In the genomic region with DNA sequence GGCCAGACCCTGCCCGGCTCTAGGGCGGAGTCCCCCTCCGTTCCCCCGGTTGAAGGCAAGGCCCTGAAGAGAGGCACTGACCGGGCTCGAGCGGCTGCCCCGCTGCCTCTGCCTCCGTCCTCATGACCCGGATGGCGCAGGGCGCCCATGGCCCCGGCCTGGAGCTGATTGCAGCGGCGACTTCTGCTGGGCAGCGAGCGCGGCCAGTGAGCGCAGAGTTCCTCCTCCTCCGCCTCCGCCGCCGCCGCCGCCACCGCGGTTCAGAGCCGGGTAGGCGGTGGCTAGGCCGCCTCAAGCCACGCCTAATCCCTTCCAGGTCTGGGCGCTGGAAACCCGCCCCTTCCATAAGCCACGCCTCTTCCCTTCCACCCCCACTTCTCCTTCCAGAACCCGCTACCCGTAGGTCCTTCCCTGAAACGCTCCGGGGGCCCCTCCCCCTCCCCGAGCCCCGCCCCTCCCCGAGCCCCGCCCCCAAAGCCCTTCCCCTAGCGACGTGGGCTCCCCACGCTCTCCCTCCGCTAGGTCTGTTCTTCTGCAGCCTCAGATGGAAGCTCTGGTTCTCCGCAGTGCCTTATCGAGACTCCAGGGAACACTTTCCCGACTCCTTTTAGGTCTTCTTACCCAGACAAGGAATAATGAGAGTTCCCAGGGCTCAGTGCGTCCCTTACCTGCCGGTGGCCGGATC, we compare ENCODE assay signal across 8 mouse cellular contexts. TPM values are rescaled to one million over a fixed set of nuclear protein-coding genes. Genes with fewer than 3 reads are reported as not detected.
DNase-seq lines count a peak whose midpoint lies in the region; ATAC-seq and TF ChIP-seq lines count a peak whose summit lies in the region.

Gene Snrpd3, plus strand, starts transcription at position 479 of the 685 bp plus-strand sequence.

- H3K4me1 ChIP-seq in bone marrow macrophage, adult 2 months (ENCODE audit: control insufficient read depth, insufficient read depth, low read length), result peaks cover 46% of the 10 kb centered on the region
- H3K4me1 ChIP-seq in embryonic fibroblast, embryonic 13.5 days (ENCODE audit: control insufficient read depth, insufficient read depth, low read length), result peaks cover 8% of the 10 kb centered on the region
- peaks cover 42% of the 10 kb centered on the region for H3K4me1 ChIP-seq in heart, embryonic 10.5 days
- peaks cover 49% of the 10 kb centered on the region for H3K4me1 ChIP-seq in kidney, embryonic 15.5 days

- peaks cover 36% of the 10 kb centered on the region for H3K36me3 ChIP-seq in heart, embryonic 10.5 days
- H3K36me3 ChIP-seq in kidney, embryonic 15.5 days, result peaks cover 31% of the 10 kb centered on the region

- TF ChIP-seq POLR2A in bone marrow macrophage, adult 2 months (IDR thresholded peaks at IDR 0.05; ENCODE audit: borderline replicate concordance, low read depth, low read length), result no peak
- peak; percentile 81 for TF ChIP-seq POLR2A in embryonic fibroblast, embryonic 13.5 days (IDR thresholded peaks at IDR 0.05; ENCODE audit: low read depth, low read length)

- H3K9me3 ChIP-seq in heart, embryonic 10.5 days, result no peaks in the 10 kb centered on the region
- no peaks in the 10 kb centered on the region for H3K9me3 ChIP-seq in kidney, embryonic 15.5 days (replicated peaks)

- H3K27ac ChIP-seq in bone marrow macrophage, adult 2 months (ENCODE audit: insufficient read depth, low read depth, low read length), result peak within 1 kb of the TSS; percentile 97
- H3K27ac ChIP-seq in embryonic fibroblast, embryonic 13.5 days (ENCODE audit: insufficient read depth, low read length), result peak within 1 kb of the TSS; percentile 97
- H3K27ac ChIP-seq in heart, embryonic 10.5 days, result peak within 1 kb of the TSS; percentile 97
- H3K27ac ChIP-seq in kidney, embryonic 15.5 days, result peak within 1 kb of the TSS; percentile 100

- H3K4me3 ChIP-seq in bone marrow macrophage, adult 2 months (ENCODE audit: insufficient read depth, low read length), result peak within 1 kb of the TSS; percentile 78
- H3K4me3 ChIP-seq in embryonic fibroblast, embryonic 13.5 days (ENCODE audit: insufficient read depth, low read length), result peak within 1 kb of the TSS; percentile 90
- peak within 1 kb of the TSS; percentile 94 for H3K4me3 ChIP-seq in heart, embryonic 10.5 days
- peak within 1 kb of the TSS; percentile 79 for H3K4me3 ChIP-seq in kidney, embryonic 15.5 days (replicated peaks)

- peak; percentile 95 for ATAC-seq in kidney, embryonic 15.5 days (replicated peaks; ENCODE audit: low FRiP score)
- ATAC-seq in monocyte, adult 5-6 weeks (replicated peaks; ENCODE audit: insufficient number of reproducible peaks, low FRiP score, low TSS enrichment, poor library complexity, severe bottlenecking), result peak; percentile 83

- TF ChIP-seq CTCF in bone marrow macrophage, adult 2 months (IDR thresholded peaks at IDR 0.05; ENCODE audit: low read depth, low read length), result no peak
- TF ChIP-seq CTCF in embryonic fibroblast, embryonic 13.5 days (IDR thresholded peaks at IDR 0.05; ENCODE audit: borderline replicate concordance, insufficient read depth, low read length), result no peak

- 1% methylated on average over 43 of the region's 52 CpGs for WGBS in heart, embryonic 10.5 days
- under 1% methylated on average over 37 of the region's 52 CpGs for WGBS in kidney, embryonic 15.5 days

- peak within 1 kb of the TSS; percentile 87 for H3K4me2 ChIP-seq in kidney, embryonic 15.5 days

- DNase-seq in A20 (ENCODE audit: low read depth, low spot score), result peak; percentile 98
- DNase-seq in heart, embryonic 10.5 days (ENCODE audit: low spot score), result peak; percentile 98
- peak; percentile 99 for DNase-seq in liver
- peak; percentile 94 to 95 for DNase-seq in spleen, postnatal 4 days (ENCODE audit: low spot score in 2 of 2)

- H3K9ac ChIP-seq in kidney, embryonic 15.5 days, result peak within 1 kb of the TSS; percentile 94

- no peaks in the 10 kb centered on the region for H3K27me3 ChIP-seq in heart, embryonic 10.5 days (ENCODE audit: insufficient read depth, poor library complexity, severe bottlenecking)
- H3K27me3 ChIP-seq in kidney, embryonic 15.5 days, result no peaks in the 10 kb centered on the region

RNA-seq across cellular contexts. Expression of gene Snrpd3, which starts in this region (rescaled TPM):
- 94.5 and 97.1 TPM in 2 replicates for polyA plus RNA-seq in bone marrow macrophage, adult 2 months (2012; ENCODE audit: insufficient read depth, insufficient read length, missing spikeins)
- 277 and 317 TPM in 2 replicates for polyA plus RNA-seq in embryonic fibroblast, embryonic 13.5 days (2011; ENCODE audit: insufficient read length, low read depth, missing spikeins)
- 139 and 148 TPM in 2 replicates for polyA plus RNA-seq in heart, embryonic 10.5 days (2016; fragmentation: Nextera tagmentation; extraction: Ambion mirVana)
- 175 and 183 TPM in 2 replicates for polyA plus RNA-seq in kidney, embryonic 15.5 days (2015; fragmentation: Nextera tagmentation; extraction: Ambion mirVana)
- 46.3 to 64.6 TPM (median 59.6 TPM) in 3 replicates for total RNA-seq in monocyte, adult 5-6 weeks (2017)

Comparison
In these comparisons a context has a peak if more than half of its experiments do, and no peak if none do; other contexts are left out.
1. Peak in every context shown above with its lines: DNase-seq, ATAC-seq, H3K4me3 ChIP-seq and H3K27ac ChIP-seq.